Mouse (Mus musculus) liver (tissue): ENCODE results near the gene Plcb4.
"Not testable (repeated sequence)": the region's sequence is repeated elsewhere in the genome, so short reads cannot be mapped to it uniquely, and the experiment has no call there.

ENCODE experiments used
- DNase-seq: peaks from one replicate; pipeline ENCODE4 v3.0.0-alpha.2; 2020; ENCODE audit warnings: mixed read lengths

Plcb4 gene

DNA sequence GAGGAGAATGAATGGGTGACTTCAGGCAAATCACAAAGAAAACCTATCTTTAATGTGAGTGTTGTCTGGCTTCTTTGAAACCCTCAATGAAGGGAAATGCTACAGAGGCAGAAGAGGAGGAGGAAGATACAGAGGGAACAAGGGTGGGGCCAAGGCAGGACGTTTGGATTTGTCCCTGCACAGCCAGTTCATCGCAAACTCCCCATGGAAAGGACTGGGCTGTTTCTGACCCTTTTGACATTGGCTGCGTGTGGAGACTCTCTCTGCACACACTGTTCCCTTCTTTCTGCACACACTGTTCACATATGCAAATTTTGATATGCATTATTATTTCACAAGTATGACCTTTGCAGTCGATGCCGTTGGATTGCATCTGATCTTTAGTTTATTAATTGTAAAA is 63.3 kb downstream of the Plcb4 start:
- DNase-seq, result no peak

DNA sequence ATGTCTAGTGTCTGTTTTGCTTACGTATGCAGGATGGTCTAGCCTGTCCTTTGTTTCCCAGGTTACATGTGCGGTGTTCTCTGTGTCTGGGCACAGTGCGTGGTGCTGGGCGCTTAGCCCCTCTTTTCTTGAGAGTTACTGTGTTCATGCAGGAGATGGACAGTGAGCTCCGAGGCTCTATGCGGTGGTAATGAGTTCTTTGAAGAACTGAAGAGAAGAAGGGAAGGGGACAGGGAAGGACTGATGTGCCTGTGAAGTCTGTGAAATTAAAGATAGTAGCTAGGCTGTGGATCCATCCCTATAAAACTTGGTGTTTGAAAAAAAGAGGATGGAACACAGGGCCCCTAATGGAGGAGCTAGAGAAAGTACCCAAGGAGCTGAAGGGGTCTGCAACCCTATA is 64.6 kb downstream of the Plcb4 start:
- no peak for DNase-seq

DNA sequence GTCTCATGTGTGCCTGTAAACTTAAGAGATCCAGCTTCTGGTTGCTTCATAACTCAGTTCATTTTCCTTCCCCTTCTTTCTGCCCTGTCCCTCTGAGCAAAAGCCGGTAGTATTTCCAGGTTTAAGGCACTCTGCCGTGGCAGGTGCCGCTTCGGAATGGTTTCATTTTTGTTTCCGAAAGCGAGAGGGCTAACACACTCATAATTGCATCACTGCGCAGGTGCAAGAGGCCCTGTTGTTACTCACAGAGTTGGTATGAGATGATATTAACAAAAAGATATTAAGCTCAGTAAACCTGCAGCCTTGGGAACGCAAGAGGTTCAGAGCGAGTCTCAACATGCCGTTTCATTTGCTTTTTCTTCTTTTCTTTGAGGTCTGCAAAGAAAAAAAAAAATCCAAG is 65.7 kb downstream of the Plcb4 start:
- no peak for DNase-seq

GRCm38 (mm10) chr2:135725362-135725761 is 66.6 kb downstream of the Plcb4 start:
- no peak for DNase-seq

DNA sequence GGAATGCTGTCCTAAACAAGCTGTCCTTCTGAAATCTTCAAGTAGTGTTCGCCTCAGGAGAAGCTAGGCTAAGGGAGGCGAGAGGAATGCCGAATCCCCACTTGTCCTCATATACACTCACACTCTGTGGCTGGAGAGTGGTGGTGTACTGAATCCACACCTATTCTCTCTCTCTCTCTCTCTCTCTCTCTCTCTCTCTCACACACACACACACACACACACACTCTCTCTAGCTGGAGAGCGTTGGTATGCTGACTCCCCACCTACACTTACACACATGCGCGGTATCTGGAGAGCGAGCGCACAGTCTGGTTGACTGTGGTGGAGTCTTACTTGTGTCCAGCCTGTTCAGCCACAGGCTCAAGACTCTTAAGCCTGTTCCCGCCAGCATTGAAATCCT is 68.3 kb downstream of the Plcb4 start:
- no peak for DNase-seq

- no peak for DNase-seq
Observed at GRCm38 (mm10) chr2:135727925-135728324, 69.1 kb downstream of the Plcb4 start.

DNA sequence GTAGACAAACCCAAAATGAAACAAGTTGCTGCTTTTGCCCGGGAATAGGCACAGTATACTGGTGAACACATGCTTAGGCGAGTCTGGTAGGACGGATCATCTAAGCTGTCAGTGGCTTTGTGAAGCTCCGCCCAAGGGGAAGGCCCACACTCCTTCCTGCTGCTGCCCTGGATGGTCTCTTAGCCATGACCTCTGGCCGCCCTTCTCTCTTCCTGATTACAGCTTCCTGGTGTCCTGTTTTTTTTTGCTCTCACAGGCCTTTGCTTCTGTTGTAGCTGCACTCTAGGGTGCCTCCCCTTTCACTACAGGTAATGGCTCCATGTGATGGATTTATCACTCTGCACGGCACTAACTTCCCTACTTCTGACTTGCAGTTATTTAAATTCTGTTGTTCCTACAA is 72.8 kb downstream of the Plcb4 start:
- peak; percentile 24 for DNase-seq

DNA sequence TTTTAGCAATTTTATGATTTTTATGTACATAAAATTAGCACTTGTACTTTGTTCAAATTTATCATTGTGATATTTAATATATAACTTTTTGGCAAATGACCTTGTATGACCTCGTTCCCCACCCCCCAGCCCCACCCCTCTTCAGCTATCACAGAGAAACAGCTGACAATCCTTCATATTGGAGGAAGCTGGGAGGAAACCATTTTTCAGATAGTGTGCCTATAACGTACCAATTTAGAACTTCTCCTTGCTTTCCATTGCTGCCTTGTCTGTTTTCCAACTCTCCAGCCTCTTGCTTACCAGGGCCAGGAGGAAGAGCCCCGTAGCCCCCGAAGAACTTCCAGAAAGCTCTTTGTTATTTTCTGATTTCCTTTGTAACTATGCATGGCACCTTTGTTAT is 73.8 kb downstream of the Plcb4 start:
- no peak for DNase-seq

DNA sequence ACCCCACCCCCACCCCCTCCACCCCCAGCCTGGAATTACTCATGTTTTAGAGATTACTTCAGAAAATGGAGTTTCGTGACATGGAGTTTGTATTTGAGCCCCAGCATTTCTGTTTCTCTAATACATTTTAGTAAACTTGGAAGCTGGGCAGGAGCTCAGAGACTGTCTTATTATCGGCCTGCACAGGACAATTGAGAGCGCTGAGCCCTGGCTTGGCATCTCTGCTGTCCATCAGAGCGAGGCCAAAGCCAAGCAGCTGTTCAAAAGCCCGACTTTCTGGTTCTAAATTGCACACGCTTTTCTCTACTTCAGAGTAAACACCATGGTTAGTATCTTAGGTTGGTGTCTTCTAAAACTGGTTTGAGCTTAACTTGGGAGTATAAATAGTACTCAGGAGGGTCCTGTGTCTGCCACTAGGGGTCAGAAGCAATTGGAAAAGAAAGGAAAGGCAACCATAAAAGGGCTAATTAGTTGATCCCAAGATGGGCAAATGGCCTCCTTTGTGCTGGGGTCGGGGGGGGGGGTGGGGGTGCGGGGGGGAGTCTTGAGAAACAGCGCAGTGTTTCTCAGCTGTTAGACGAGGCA is 75.2 kb downstream of the Plcb4 start:
- DNase-seq, result no peak

DNA sequence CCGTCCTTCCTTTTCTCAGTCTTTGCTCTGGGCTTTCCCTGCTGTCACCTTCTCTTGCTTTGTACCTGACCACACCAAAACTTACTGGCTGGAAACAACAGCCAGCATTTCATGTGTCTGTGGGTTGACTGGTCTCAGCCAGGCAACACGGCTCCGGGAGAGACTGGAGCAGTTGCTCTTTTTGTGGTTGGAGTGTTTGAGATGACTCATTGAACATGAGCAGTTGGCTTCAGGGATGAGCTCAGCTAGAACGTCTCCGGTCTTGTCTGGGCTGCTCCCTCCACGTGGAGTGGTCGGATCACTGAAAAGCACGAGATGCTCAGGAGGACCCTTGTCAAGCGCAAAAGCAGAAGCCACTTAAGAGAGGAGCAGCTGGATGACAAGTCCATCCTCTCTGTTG is 78.7 kb downstream of the Plcb4 start:
- DNase-seq, result no peak

- DNase-seq, result not testable (repeated sequence)
Observed at GRCm38 (mm10) chr2:135738022-135738780, 79.4 kb downstream of the Plcb4 start.

DNA sequence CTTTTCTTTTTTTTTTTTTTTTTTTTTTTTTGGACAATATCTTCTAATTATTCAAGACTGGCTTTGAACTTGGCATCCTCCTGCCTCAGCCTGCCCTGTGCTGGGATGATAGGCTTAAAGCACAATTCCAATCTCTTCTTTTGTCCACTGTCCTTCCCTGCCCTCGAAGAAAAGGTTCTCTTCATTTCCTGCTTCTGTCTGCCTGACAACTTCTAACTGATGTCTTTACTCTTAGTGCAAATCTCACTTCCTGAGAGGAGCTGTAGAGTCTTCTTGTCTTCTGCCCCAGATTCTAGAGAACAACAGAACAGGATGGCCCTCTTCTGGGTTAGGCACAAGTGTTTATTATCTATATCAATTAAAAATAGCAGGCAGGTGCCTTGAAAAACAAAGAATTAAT is 80.1 kb downstream of the Plcb4 start:
- no peak for DNase-seq

DNA sequence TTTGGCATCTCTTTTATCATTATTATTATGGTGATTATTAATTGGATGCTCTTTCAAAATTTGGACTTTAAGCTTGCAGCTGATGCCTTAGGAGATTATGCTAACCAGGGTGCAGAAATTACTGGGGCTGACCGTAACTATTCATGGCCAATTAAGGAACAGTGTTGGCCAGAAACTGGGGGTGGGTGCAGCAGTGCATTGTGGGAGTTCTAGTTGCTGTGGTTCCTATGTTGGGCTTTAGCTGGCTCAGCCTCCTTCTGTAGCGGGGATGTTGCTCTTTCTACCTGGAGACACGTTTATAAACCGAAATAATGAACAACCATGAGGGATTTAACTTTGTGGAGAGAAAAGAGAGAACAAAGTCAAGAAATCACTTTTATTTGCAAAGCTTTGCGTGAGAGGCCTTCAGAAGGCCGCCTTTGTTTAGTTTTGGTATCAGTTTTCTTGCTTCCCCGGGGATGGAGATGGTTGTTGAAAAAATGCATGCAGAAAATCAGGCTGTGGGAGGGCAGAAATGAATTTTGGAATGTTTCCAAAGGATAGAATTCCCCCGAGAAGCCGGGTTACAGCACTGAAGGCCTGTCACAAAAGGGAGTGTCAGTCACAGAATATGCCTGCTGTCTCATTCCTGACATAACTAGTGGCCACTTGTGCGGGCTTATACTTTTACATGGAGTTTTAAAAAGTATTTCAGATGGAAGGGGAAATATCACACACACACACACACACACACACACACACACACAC is 84.3 kb downstream of the Plcb4 start:
- no peak for DNase-seq

GRCm38 (mm10) chr2:135744711-135745110 is 85.9 kb downstream of the Plcb4 start:
- DNase-seq, result no peak

GRCm38 (mm10) chr2:135745126-135745525 is 86.3 kb downstream of the Plcb4 start:
- peak; percentile 22 for DNase-seq

DNA sequence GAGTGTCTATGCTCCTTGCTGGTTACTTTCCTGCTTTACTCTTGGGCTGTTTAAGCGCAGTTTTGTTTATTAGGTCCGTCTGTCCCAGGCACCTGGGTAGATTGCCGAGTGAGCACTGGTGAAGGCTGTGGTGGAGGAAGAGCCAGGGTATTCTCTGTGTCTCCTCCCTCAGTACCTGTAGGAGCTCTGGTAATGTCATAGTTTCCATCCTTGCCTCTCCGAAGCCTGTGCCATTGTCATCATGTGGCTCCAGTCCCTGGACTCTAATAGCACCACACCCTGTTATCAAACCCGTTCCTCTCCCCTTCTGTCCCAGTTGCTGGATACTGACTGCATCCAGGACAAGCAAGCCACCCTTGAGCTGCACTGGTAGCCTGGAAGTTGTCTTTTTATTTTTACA is 89.6 kb downstream of the Plcb4 start:
- DNase-seq, result no peak

DNA sequence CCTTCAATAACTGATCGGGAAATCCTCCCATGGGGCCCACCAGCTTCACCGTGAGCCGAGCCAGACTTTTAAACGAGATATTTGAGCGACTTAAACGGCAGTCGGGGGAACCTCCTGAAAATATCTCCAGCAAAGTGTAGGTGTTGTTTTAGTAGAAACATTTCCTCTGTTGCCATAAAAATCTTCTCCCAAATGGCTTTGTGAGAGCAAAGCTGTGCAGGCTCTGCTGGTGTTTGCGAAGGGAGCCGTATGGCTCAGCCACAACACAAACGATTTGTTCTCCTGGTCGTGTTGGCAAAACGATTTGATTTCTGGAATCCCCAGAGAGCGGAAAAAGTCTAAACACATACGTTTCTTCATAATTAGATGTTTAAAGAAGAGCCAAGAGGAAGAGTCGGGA is 90.8 kb downstream of the Plcb4 start:
- DNase-seq, result no peak

- DNase-seq, result no peak
Observed at GRCm38 (mm10) chr2:135750748-135751147, 91.9 kb downstream of the Plcb4 start.

- no peak for DNase-seq
Observed at GRCm38 (mm10) chr2:135755792-135756191, 97.0 kb downstream of the Plcb4 start.

DNA sequence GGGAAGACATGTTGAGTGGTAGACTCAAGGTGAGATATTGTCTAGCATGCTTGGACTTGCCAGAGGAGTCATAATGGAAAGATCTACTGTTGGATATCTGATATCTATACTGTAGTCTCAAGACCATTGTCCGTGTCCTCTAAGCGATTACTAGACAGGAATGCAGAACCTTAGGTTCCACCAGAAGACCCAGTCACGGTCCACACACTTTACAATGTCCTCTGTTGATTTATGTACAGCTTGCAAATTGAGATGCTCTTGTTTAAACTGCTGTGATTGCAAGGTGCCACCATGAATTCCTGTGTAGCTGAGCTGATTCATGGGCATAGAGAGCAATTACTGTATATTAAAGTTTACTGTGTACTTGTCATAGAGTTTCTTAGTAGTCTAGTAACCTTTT is 98.7 kb downstream of the Plcb4 start:
- DNase-seq, result no peak

- no peak for DNase-seq
Observed at GRCm38 (mm10) chr2:135759499-135760095, 100.8 kb downstream of the Plcb4 start.

DNA sequence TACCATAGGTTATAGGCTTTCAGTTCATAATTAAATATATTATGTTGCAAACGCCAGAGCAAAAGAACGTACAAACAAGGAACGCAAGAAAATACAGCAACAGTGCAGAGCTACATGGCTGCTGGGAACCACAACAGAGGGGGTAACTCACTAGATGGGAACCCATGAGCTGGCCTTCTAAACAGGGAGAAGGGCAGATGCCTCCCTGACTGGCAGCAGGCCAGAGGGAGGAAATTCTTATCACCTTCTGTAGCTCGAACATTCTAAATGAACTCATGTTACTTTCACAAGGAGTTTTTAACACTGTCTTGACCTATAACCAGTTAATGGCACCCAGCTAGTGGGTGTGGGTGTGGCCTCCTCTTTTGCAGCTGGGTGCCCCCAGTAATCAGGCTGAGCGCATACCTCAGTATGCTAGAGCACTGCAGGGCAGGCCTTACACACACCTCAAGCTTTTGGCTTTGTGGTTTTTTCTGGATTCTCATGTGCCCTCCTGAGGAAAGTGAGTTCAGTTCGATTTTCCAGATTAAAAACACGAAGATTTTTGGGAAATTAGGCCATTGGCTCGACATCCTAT is 102.5 kb downstream of the Plcb4 start:
- DNase-seq, result no peak

GRCm38 (mm10) chr2:135764706-135765105 is 105.9 kb downstream of the Plcb4 start:
- no peak for DNase-seq
